Mouse (Mus musculus) cerebellum, adult (tissue): ENCODE results near the gene 0610030E20Rik.

ENCODE experiments used
- ATAC-seq: cut with Nextera tagmentation; 2 replicates; pipeline ENCODE4 v1.9.2; 2017; ENCODE audit warnings: mild to moderate bottlenecking, moderate library complexity, mixed read lengths; ENCODE audit not compliant: insufficient number of reproducible peaks, low FRiP score, low TSS enrichment

The 0610030E20Rik gene

DNA sequence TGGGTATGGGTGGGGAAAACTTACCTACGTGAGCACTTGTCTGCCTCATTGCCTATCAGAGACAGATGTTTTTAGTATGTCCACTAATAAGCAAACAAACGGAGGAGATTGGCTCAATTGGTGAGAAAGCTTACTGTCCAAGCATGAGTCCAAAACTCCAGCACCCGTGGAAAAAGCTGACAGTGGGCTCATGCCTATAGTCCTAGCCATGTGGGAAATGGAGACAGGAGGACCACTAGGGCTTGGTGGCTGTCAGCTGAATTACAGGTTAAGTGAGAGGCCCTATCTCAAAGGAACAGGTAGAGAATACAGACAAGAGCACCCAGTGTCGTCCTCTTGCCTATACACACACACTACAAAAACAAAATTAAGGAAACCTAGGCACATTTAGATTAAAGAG is 856 bp upstream of the 0610030E20Rik start:
- no peak for ATAC-seq

DNA sequence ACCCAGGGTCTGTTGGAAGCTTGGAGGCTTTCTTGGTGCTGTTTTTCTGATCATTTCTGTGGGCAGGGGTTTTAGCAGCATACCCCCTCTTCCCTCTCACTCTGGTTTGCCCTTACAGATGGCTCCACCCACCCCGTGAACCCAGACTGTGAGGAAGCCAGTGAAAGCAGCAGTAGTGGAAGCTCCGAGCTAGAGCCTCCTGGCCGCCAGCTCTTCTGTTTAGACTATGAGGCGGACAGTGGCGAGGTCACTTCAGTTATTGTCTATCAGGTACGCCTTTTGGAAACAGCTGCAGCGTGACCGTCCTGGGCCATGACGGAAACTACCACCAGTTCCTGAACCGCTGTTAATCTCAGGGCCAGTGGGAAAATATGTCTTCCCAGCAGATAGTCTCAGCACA is 1.3 kb downstream of the 0610030E20Rik start:
- ATAC-seq, result no peak

- no peak for ATAC-seq
Observed at GRCm38 (mm10) chr6:72350214-72350613, 3.1 kb downstream of the 0610030E20Rik start.

- ATAC-seq, result no peak
Observed at GRCm38 (mm10) chr6:72352636-72353405, 5.7 kb downstream of the 0610030E20Rik start.

DNA sequence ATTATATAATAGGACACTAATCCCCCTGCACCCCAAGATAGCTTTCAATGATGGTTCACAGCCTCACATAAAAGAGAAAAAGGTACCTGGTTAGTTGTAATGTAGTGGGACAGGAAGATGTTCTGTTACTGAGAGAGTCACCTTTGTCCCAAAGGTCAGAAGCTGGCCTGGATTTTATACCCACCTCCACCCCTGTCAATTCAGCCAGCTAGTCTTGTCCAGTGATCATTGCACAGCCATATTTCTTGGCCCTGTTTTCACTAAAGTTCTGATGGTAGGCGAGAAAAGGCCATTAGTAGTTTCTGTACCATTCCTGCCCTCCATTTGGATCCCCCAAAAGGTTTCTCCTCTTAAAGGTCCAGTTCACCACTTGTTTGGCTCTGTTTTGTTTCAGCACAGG is 6.9 kb downstream of the 0610030E20Rik start:
- ATAC-seq, result no peak

DNA sequence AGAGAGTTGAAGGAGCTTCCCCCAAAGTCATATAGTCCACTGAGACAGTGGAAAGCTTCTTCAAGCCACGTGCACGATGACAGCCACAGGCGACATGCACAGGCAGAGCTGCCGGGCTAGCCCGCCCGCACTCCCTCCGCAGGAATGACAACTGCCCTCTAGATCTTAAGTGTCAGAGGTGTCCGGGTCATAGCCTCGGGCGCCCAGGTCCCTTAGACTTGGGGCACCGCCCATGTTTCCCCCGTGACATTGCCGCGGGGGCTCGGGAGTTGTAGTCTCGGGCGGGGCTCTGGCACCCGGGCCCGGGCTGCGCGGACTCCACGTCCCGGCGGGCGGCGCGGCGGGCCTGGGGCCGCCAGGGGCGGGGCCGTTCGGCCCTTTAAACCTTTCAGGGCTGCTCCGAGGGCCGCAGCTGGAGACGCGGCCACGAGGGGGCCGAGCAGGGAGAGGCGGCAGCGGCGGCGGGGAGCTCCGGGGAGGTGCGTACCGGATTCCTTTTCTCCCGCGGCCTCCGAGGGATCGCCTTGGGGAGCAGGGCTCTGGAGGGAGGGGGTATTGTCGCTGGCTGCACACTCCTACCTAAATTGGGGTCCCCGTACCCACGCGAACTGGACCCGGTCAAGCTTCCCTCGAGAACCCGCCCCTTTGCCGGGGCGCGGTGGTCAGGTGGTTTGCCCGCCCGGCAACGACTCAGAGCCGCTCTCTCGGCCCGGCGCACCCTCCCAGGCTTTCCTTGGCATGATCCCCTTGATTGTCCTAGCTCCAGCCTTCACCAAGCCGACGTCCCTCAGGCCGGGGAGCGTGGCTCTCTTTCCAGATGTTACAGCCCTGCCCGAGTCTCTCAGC is 8.2 kb downstream of the 0610030E20Rik start, which contains the start of gene Tmem150a:
TSS of gene Tmem150a (plus strand) at position 382 of the 846 bp plus-strand sequence.
- ATAC-seq, result peak; percentile 54

DNA sequence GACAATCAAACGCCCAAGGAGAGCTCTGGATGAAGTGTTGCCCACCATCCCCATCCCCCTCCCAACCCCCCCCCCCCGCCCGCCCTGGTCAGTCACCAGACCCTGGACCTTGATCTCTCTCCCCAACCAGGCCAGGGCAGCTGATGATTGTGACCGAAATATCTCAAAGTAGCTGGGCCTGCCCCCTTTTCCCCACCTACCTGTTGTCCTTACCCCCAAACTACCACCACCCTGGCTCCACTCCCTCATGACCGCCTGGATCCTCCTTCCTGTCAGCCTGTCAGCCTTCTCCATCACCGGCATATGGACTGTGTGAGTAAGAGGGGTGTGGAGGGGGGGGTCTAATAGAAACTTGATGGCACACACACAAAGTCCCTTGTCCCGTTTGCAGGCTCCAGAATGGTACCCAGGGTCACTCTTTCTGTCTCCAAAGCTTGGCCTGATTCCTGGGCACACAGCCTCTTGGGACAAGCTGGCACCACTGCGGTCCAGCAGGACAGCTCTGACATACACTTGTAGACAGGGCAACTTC is 8.9 kb downstream of the 0610030E20Rik start:
- no peak for ATAC-seq

- no peak for ATAC-seq
Observed at GRCm38 (mm10) chr6:72357164-72358079, 10.3 kb downstream of the 0610030E20Rik start.

DNA sequence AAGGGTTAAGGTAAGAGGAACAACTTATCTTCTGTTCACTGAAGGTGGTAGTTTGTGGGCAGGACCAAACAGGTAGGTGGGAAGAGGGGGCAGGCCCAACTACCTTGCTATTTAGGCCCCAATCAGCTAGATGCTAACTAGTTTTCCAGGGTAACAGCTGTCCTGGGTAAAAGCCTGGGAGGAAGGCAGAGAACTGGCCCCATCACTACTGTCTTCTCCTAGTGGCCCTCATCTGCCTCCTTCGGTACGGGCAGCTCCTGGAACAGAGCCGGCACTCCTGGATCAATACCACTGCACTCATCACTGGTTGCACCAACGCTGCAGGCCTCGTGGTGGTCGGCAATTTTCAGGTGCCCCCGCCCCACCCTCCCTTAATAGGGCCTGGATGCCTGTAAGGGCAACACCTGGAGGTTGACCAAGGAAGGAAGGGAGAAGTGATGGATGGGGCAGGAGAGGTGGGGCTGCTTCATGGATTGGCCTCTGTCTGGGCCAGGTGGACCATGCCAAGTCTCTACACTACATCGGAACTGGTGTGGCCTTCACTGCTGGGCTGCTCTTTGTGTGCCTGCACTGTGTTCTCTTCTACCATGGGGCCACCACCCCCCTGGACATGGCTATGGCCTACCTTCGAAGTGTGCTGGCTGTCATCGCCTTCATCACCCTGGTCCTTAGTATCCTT is 11.1 kb downstream of the 0610030E20Rik start:
- no peak for ATAC-seq

GRCm38 (mm10) chr6:72359343-72359742 is 12.2 kb downstream of the 0610030E20Rik start:
- ATAC-seq, result no peak

- ATAC-seq, result no peak
Observed at GRCm38 (mm10) chr6:72359891-72360598, 12.9 kb downstream of the 0610030E20Rik start.

GRCm38 (mm10) chr6:72360599-72360935 is 13.4 kb downstream of the 0610030E20Rik start:
- no peak for ATAC-seq

DNA sequence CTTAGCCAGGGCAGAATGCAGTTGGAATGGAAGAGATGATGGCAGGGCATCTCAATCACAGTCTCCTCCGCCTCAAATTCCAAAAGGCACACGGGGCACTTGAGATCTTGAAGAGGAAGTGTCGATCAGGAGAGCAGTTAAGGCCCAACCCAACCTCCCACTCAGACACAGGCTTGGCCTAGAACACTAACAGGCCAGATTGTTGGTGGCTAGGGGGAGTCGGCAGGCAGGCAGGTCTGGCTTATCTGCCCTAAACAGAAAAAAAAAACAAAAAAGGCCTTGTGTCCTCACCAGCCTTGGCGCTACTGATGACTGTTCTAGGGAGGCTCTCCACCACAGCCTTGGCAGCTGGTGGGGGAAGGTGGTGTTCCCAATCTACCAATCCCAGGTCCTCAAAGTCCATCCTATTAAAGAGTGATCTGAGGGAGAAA is 14.0 kb downstream of the 0610030E20Rik start:
- ATAC-seq, result no peak

DNA sequence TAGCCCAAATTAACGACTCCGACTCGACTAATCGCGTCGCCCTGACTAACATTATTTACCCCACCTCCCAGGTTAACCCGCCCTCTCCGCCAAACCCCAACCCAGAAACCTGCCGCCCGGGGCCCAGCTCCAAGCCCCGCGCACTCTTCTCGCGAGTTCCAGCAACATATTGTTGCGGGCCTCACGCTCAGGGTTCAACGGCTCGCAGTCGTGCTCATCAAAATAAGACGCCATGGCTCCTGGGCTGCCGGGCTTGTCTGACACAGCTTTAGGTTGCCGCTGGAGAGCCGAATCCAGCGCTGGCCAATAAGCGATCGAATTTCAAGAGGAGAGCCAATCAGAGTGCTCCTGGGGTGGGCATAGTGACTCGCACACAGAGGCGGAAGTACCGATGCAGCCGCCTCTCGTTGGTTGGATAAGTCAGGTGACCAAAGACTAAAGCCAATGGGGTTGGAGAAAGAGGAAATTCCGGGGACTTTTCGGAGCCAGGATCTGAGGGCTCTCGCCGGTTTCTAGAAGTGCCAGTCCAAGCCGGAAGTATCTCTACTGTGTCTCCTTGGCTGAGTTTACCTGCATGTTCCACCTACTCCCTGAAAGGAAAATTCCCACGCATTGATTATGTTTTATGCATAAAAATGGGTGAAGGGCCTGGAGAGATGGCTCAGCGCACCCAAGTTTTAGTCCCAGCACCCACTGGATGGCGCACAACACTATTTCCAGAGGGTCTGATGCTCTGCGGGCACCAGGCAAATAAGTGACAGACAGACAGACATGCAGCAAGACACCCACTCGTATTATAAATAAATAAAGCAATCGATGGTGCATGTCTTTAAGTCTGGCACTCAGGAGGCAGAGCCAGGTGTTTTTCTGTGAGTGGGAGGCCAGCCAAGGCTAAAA is 15.3 kb downstream of the 0610030E20Rik start:
- peak; percentile 98 for ATAC-seq

DNA sequence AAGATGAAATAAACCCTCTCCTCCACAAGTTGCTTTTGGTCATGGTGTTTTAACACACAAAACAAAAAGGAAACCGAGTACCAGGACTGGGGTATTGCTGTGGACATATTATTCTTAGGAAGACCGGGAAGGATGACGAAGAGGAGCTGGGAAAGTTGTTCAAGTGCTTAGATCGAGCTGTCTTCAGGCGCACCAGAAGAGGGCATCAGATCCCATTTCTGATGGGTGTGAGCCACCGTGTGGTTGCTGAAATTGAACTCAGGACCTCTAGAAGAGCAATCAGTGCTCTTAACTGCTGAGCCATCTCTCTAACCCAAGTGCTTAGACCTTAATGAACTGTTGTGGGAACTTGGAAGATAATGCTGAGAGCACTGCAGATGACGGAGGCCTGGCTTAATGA is 16.9 kb downstream of the 0610030E20Rik start:
- no peak for ATAC-seq

DNA sequence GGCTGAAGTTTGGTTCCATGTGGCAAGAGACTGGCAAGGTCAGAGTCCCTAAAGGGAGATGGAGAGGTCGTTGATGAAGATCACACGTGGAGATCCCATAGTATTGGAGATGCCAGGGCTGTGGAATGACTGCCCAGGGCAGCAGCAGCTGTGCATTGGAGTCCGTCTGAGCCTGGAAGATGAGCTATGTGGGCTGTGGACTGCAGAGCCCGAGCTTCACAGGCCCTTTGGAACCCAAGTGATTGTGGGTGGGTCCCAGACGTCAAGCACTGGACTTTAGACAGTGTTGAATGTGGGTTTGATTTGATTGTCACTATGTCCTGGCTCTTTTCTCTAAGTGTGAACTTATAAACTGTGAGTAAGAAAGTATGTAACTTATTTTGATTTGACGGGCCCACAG is 17.9 kb downstream of the 0610030E20Rik start:
- no peak for ATAC-seq

DNA sequence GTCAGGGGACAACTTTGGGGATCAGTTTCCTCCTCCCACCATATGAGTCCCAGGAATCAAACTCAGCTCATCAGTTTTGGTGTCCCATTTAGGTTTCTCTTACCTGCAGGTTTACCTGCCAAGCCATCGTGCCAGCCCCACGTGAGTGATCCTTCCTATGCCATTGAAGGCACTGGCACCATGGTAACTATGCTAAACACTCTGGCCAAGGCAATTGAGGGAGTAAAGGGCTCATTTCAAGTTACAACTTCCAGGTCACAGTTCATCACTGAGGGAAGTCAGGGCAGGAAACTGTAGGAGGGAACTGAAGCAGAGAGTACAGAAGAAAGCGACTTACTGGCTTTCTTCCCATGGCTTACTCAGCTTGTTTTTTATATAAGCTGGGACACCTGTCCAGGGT is 19.2 kb downstream of the 0610030E20Rik start:
- no peak for ATAC-seq

DNA sequence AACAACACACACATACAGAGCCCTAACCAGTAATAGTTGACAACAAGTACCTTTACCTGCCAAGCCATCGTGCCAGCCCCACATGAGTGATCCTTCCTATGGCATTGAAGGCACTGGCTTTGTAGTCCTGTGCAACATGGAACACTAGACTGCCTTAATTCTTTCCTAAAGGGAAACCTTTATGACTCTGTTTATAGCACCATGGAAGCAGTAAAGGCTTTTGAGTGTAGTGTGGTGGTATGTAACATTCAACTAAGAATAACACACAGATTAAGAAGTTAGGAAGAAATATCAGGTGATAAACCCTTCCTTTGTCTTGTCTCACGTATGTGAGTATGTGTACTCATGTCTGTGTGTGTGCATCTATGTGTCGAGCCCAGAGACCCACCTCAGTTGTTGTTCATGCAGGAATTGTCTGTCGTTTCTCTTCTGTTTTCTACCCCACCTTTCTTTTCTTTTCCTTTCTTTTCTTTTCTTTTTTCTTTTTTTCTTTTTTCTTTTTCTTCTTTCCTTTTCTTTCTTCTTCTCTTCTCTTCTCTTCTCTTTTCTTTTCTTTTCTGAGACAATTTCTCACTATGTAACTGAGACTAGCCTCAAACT is 19.8 kb downstream of the 0610030E20Rik start, which contains the start of gene Rnf181:
TSS of gene Rnf181 (minus strand) at position 113 of the 600 bp plus-strand sequence.
- ATAC-seq, result no peak
